Mouse (Mus musculus) cerebellum, adult 2 months (tissue): ENCODE results near the gene Gzmm.
A peak's percentile ranks its signal among the peaks of the same experiment; 100 is the strongest.

Source experiments
- CTCF ChIP-seq: fragments of 200-500 bp; IDR thresholded peaks from 2 replicates; pipeline ENCODE4 v1.5.1; 2011; ENCODE audit warnings: low read depth, mild to moderate bottlenecking, control low read depth, low read length, moderate library complexity, borderline replicate concordance; ENCODE audit not compliant: insufficient read depth
- POLR2A ChIP-seq: fragments of 200-500 bp; IDR thresholded peaks from 2 replicates; pipeline ENCODE4 v1.6.1; 2011; ENCODE audit warnings: low read length, control low read depth, borderline replicate concordance; ENCODE audit not compliant: insufficient read depth

GRCm38 (mm10) chr10:79664131-79664665 lies 24.6 kb upstream of the Gzmm start, which contains the start of gene Madcam1:
- TF ChIP-seq POLR2A (no peak), CTCF (peak; percentile 88)
